Mouse (Mus musculus): ENCODE results near the gene Cnnm2. TPM values are rescaled to one million over a fixed set of nuclear protein-coding genes. Genes with fewer than 3 reads are reported as not detected.

The Cnnm2 gene
- total and polyA plus RNA-seq, 2 experiments from 2014 or later, result 6.2 to 16.6 TPM

- ATAC-seq (no peak), DNase-seq (no peak)
- Histone ChIP-seq H3K4me2 (ENCODE audit: low read depth) (no peak overlapping the region), H3K27me3 (ENCODE audit: insufficient read depth, low read length) (no peaks in the 10 kb centered on the region), H3K4me1 (ENCODE audit: insufficient read depth) (no peaks in the 10 kb centered on the region), H3K36me3 (ENCODE audit: insufficient read depth) (no peaks in the 10 kb centered on the region), H3K9ac (no peak overlapping the region), H3K4me3 (ENCODE audit: low read depth, low read length) (no peak overlapping the region), H3K27ac (ENCODE audit: low read depth, low read length) (no peak overlapping the region), H3K9me3 (ENCODE audit: low read length) (no peaks in the 10 kb centered on the region)
- 90% methylated on average over 11 of the region's 11 CpGs for WGBS
- no peak for TF ChIP-seq CTCF (IDR thresholded peaks at IDR 0.05; ENCODE audit: low read depth)
These were observed 76.1 kb downstream of the Cnnm2 start for GRCm38 (mm10) chr19:46837290-46838079.

- ATAC-seq, result no peak
- Histone ChIP-seq H3K4me2 (ENCODE audit: low read depth) (no peak overlapping the region), H3K36me3 (ENCODE audit: insufficient read depth) (no peaks in the 10 kb centered on the region), H3K4me3 (ENCODE audit: low read depth, low read length) (no peak overlapping the region), H3K4me1 (ENCODE audit: insufficient read depth) (no peaks in the 10 kb centered on the region), H3K9ac (no peak overlapping the region), H3K27me3 (ENCODE audit: insufficient read depth, low read length) (no peaks in the 10 kb centered on the region), H3K9me3 (ENCODE audit: low read length) (no peaks in the 10 kb centered on the region), H3K27ac (ENCODE audit: low read depth, low read length) (no peak overlapping the region)
- no peak for TF ChIP-seq CTCF (IDR thresholded peaks at IDR 0.05; ENCODE audit: low read depth)
- 84% methylated on average over 4 of the region's 4 CpGs for WGBS
- DNase-seq, result no peak
These were observed 79.6 kb downstream of the Cnnm2 start for GRCm38 (mm10) chr19:46841016-46841415.

- DNase-seq (no peak), ATAC-seq (no peak)
- H3K27ac ChIP-seq (ENCODE audit: low read depth, low read length), result no peak overlapping the region
- H3K36me3 ChIP-seq (ENCODE audit: insufficient read depth), result no peaks in the 10 kb centered on the region
- no peaks in the 10 kb centered on the region for H3K4me1 ChIP-seq (ENCODE audit: insufficient read depth)
- no peaks in the 10 kb centered on the region for H3K9me3 ChIP-seq (ENCODE audit: low read length)
- H3K27me3 ChIP-seq (ENCODE audit: insufficient read depth, low read length), result no peaks in the 10 kb centered on the region
- no peak overlapping the region for H3K9ac ChIP-seq
- H3K4me3 ChIP-seq (ENCODE audit: low read depth, low read length), result no peak overlapping the region
- H3K4me2 ChIP-seq (ENCODE audit: low read depth), result no peak overlapping the region
- no peak for TF ChIP-seq CTCF (IDR thresholded peaks at IDR 0.05; ENCODE audit: low read depth)
- 88% methylated on average over 2 of the region's 2 CpGs for WGBS
These were observed 81.6 kb downstream of the Cnnm2 start for GRCm38 (mm10) chr19:46843030-46843429.

- no peak overlapping the region for H3K4me2 ChIP-seq (ENCODE audit: low read depth)
- H3K27me3 ChIP-seq (ENCODE audit: insufficient read depth, low read length), result no peaks in the 10 kb centered on the region
- no peaks in the 10 kb centered on the region for H3K9me3 ChIP-seq (ENCODE audit: low read length)
- no peak overlapping the region for H3K9ac ChIP-seq
- H3K36me3 ChIP-seq (ENCODE audit: insufficient read depth), result no peaks in the 10 kb centered on the region
- 82% methylated on average over 7 of the region's 7 CpGs for WGBS
- DNase-seq (no peak), ATAC-seq (no peak)
- TF ChIP-seq CTCF (IDR thresholded peaks at IDR 0.05; ENCODE audit: low read depth), result no peak
- no peak overlapping the region for H3K4me3 ChIP-seq (ENCODE audit: low read depth, low read length)
- no peaks in the 10 kb centered on the region for H3K4me1 ChIP-seq (ENCODE audit: insufficient read depth)
- no peak overlapping the region for H3K27ac ChIP-seq (ENCODE audit: low read depth, low read length)
These were observed 84.7 kb downstream of the Cnnm2 start for GRCm38 (mm10) chr19:46846056-46846455.

- Histone ChIP-seq H3K9me3 (ENCODE audit: low read length) (no peaks in the 10 kb centered on the region), H3K27me3 (ENCODE audit: insufficient read depth, low read length) (no peaks in the 10 kb centered on the region), H3K27ac (ENCODE audit: low read depth, low read length) (no peak overlapping the region), H3K4me1 (ENCODE audit: insufficient read depth) (no peaks in the 10 kb centered on the region), H3K4me2 (ENCODE audit: low read depth) (no peak overlapping the region), H3K9ac (no peak overlapping the region), H3K36me3 (ENCODE audit: insufficient read depth) (no peaks in the 10 kb centered on the region), H3K4me3 (ENCODE audit: low read depth, low read length) (no peak overlapping the region)
- DNase-seq, result no peak
- WGBS, result 79% methylated on average over 5 of the region's 5 CpGs
- no peak for ATAC-seq
- no peak for TF ChIP-seq CTCF (IDR thresholded peaks at IDR 0.05; ENCODE audit: low read depth)
These were observed 85.1 kb downstream of the Cnnm2 start for GRCm38 (mm10) chr19:46846459-46846858.

GRCm38 (mm10) chr19:46848381-46849268, 87.2 kb downstream of the Cnnm2 start:
- Histone ChIP-seq H3K4me1 (ENCODE audit: insufficient read depth) (no peaks in the 10 kb centered on the region), H3K27ac (ENCODE audit: low read depth, low read length) (no peak overlapping the region), H3K4me3 (ENCODE audit: low read depth, low read length) (no peak overlapping the region), H3K9ac (no peak overlapping the region), H3K9me3 (ENCODE audit: low read length) (no peaks in the 10 kb centered on the region), H3K27me3 (ENCODE audit: insufficient read depth, low read length) (no peaks in the 10 kb centered on the region), H3K36me3 (ENCODE audit: insufficient read depth) (no peaks in the 10 kb centered on the region), H3K4me2 (ENCODE audit: low read depth) (no peak overlapping the region)
- ATAC-seq, result no peak
- TF ChIP-seq CTCF (IDR thresholded peaks at IDR 0.05; ENCODE audit: low read depth), result no peak
- DNase-seq, result no peak
- WGBS, result 47% methylated on average over 14 of the region's 14 CpGs
